Mouse (Mus musculus): ENCODE results near the gene Hadh. TPM values are rescaled to one million over a fixed set of nuclear protein-coding genes. Genes with fewer than 3 reads are reported as not detected.

Gene Hadh
- polyA plus RNA-seq, 1 experiment from 2014 or later, result 77.6 TPM

DNA sequence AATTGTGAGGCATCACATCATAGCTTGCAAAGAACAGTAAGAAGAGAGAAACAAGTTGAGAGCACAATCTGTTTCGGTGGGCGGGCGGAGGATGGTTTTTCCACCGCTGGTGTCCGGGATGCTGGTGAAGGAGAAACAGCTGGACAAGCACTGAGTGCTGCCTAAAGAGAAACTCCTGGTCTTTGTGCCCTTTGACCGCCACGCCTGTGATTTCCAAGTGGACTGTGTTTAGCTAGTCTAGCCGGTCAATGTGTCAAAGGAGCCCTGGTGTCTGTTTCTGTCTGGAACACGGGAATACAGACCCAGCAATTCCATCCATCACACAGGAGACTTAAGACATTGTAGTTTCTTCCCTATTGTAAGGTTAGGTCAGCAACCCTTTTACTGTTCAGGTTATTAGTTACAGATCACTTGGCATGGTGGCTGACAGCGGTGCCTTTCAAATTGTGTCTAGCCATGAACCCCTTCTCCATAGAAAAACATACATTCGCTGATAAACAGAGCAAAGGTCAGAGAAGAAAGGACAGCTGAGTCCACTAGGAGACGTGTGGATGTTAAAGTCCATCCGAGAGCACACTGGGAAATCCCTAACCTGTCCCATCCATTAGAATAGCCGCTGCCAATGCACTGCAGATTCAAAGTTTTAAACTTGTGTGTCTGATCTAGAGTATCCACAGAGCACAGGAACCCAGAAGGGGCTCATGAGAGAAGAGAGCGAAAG is 8.0 kb downstream of the Hadh start:
- H3K9me3 ChIP-seq (ENCODE audit: control insufficient read depth, low read length), result no peaks in the 10 kb centered on the region
- no peak overlapping the region for H3K27ac ChIP-seq (ENCODE audit: low read depth, low read length)
- no peaks in the 10 kb centered on the region; the same call in 1 of the 2 replicates for H3K4me1 ChIP-seq (ENCODE audit: control insufficient read depth, insufficient read depth, low read length)
- H3K4me3 ChIP-seq (ENCODE audit: low read depth, low read length), result no peak overlapping the region
- DNase-seq (ENCODE audit: low spot score), result no peak
- H3K27me3 ChIP-seq (ENCODE audit: control insufficient read depth, insufficient read depth, low read length), result no peaks in the 10 kb centered on the region
- ATAC-seq (ENCODE audit: insufficient read depth, low FRiP score, low TSS enrichment), result no peak
- 43% methylated on average over 15 of the region's 15 CpGs for WGBS
- no peak overlapping the region for H3K4me2 ChIP-seq (ENCODE audit: low read depth)
- no peak overlapping the region for H3K9ac ChIP-seq (ENCODE audit: low read length)
- H3K36me3 ChIP-seq (ENCODE audit: control insufficient read depth, insufficient read depth, low read length), result no peaks in the 10 kb centered on the region

DNA sequence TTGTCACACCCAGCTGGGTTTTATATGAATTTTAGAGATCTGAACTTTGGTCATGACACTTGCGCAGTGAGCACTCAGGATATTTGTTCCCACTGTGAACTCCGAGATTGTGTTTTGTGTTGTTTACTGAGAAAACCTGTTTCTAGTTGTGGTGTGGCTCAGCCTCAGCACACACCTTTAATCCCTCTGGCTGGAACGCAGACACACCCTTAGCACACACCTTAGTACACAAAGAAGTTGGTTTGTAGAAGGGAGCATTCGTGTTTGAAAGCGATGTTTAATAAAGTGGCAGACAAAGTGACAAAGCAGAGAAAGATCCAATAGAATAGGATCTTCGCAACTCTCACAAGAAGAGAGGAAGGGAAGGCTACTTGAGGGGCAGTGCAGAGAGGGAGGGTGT is 11.5 kb downstream of the Hadh start:
- ATAC-seq (ENCODE audit: insufficient read depth, low FRiP score, low TSS enrichment), result no peak

DNA sequence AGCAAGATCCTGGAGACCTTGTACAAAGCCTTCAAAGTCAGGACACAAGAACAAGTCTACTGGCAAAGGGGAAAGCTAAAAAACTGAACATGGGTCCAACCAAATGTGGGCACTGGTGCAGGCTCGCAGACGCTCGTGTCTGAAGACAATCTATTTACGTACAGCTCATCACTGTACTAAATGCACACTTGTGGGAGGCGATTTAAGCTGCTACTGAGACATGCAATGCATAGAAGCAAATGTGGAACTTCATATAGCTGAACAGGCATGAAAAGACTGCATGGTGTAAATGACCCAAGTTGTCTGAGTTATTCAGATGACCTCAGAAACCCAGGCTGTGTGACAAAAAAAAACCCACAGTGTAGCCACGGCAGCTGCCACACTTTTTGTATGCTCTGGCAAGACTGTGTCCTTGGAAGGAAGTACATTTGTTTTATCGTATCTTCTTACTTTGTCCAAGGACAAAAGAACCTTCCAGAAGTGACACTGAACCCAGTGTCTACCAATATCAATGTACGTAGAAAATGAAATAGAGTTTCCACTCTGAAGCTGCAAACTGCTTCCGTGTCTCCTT is 12.4 kb downstream of the Hadh start:
- Histone ChIP-seq H3K4me1 (ENCODE audit: control insufficient read depth, insufficient read depth, low read length) (no peaks in the 10 kb centered on the region; the same call in 1 of the 2 replicates), H3K36me3 (ENCODE audit: control insufficient read depth, insufficient read depth, low read length) (no peaks in the 10 kb centered on the region; the same call in 1 of the 2 replicates)
- 95% methylated on average over 9 of the region's 9 CpGs for WGBS

More for the DNA sequence above, 11.5 kb downstream of the Hadh start:
- no peaks in the 10 kb centered on the region for H3K9me3 ChIP-seq (ENCODE audit: control insufficient read depth, low read length)
- no peak overlapping the region for H3K4me2 ChIP-seq (ENCODE audit: low read depth)
- no peak overlapping the region for H3K27ac ChIP-seq (ENCODE audit: low read depth, low read length)
- DNase-seq (ENCODE audit: low spot score), result no peak
- WGBS, result 97% methylated on average over 6 of the region's 6 CpGs
- no peak overlapping the region for H3K4me3 ChIP-seq (ENCODE audit: low read depth, low read length)
- no peak overlapping the region for H3K9ac ChIP-seq (ENCODE audit: low read length)
- no peaks in the 10 kb centered on the region; the same call in 1 of the 2 replicates for H3K4me1 ChIP-seq (ENCODE audit: control insufficient read depth, insufficient read depth, low read length)
- no peaks in the 10 kb centered on the region; the same call in 1 of the 2 replicates for H3K36me3 ChIP-seq (ENCODE audit: control insufficient read depth, insufficient read depth, low read length)
- no peaks in the 10 kb centered on the region for H3K27me3 ChIP-seq (ENCODE audit: control insufficient read depth, insufficient read depth, low read length)

DNA sequence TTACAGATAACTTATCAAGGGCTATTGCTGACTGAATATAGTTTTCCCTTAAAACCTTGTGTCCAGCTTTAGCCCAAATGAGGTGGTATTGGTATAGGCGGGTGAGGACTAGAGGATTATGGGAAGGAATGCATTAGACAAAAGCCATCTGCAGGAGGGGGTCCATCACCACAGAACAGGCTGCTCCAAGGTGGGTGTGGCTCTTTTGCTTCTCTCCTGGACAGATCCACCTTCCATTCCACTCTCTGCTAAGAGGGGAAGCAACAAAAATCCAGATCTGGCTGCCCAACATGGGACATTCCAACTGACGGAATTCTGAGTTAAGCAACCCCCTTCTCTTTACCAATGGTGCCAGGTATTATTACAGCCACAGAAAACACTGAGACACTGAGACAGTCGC is 13.0 kb downstream of the Hadh start:
- Histone ChIP-seq H3K27me3 (ENCODE audit: control insufficient read depth, insufficient read depth, low read length) (no peaks in the 10 kb centered on the region), H3K9ac (ENCODE audit: low read length) (no peak overlapping the region), H3K4me2 (ENCODE audit: low read depth) (no peak overlapping the region), H3K36me3 (ENCODE audit: control insufficient read depth, insufficient read depth, low read length) (no peaks in the 10 kb centered on the region; the same call in 1 of the 2 replicates), H3K4me1 (ENCODE audit: control insufficient read depth, insufficient read depth, low read length) (no peaks in the 10 kb centered on the region), H3K4me3 (ENCODE audit: low read depth, low read length) (no peak overlapping the region), H3K9me3 (ENCODE audit: control insufficient read depth, low read length) (no peaks in the 10 kb centered on the region), H3K27ac (ENCODE audit: low read depth, low read length) (no peak overlapping the region)
- ATAC-seq (ENCODE audit: insufficient read depth, low FRiP score, low TSS enrichment), result no peak
- WGBS, result 93% methylated on average over 3 of the region's 3 CpGs
- DNase-seq (ENCODE audit: low spot score), result no peak

More for the DNA sequence above, 12.4 kb downstream of the Hadh start:
- ATAC-seq (ENCODE audit: insufficient read depth, low FRiP score, low TSS enrichment), result no peak
- H3K4me2 ChIP-seq (ENCODE audit: low read depth), result no peak overlapping the region
- H3K9me3 ChIP-seq (ENCODE audit: control insufficient read depth, low read length), result no peaks in the 10 kb centered on the region
- no peak overlapping the region for H3K9ac ChIP-seq (ENCODE audit: low read length)
- no peak for DNase-seq (ENCODE audit: low spot score)
- no peak overlapping the region for H3K27ac ChIP-seq (ENCODE audit: low read depth, low read length)
- H3K27me3 ChIP-seq (ENCODE audit: control insufficient read depth, insufficient read depth, low read length), result no peaks in the 10 kb centered on the region
- H3K4me3 ChIP-seq (ENCODE audit: low read depth, low read length), result no peak overlapping the region

DNA sequence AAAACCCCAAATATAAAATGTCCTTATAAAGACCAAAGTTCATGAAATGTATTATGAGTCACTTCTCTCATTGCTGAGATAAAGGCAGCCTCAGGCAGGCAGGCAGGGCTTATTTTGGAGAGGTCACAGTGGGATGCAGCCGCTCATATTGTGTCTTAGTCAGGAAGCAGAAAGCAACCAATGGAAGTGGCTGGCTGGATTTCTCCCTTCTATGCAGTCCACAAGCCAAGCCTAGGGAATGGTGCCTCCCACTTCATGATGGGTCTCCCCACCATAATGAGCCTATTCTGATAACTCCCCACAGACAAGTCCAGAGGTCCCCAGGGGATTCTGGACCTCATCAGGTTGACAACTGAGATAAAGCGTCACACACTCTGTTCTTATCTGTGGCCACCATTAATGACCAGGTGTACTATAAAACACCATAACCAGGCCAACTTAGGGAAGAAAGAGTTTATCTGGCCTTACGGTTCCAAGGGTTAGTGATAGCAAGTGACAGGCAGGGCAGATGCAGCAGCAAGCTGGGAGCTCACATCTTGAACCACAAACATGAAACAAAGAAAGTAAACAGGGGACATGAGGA is 16.4 kb downstream of the Hadh start:
- ATAC-seq (ENCODE audit: insufficient read depth, low FRiP score, low TSS enrichment), result no peak
- no peak overlapping the region for H3K9ac ChIP-seq (ENCODE audit: low read length)
- H3K4me1 ChIP-seq (ENCODE audit: control insufficient read depth, insufficient read depth, low read length), result no peaks in the 10 kb centered on the region
- no peaks in the 10 kb centered on the region; the same call in 1 of the 2 replicates for H3K36me3 ChIP-seq (ENCODE audit: control insufficient read depth, insufficient read depth, low read length)
- no peak for DNase-seq (ENCODE audit: low spot score)
- no peaks in the 10 kb centered on the region for H3K9me3 ChIP-seq (ENCODE audit: control insufficient read depth, low read length)
- 88% methylated on average over 3 of the region's 3 CpGs for WGBS
- no peak overlapping the region for H3K4me2 ChIP-seq (ENCODE audit: low read depth)
- H3K27me3 ChIP-seq (ENCODE audit: control insufficient read depth, insufficient read depth, low read length), result no peaks in the 10 kb centered on the region
- H3K4me3 ChIP-seq (ENCODE audit: low read depth, low read length), result no peak overlapping the region
- no peak overlapping the region for H3K27ac ChIP-seq (ENCODE audit: low read depth, low read length)

DNA sequence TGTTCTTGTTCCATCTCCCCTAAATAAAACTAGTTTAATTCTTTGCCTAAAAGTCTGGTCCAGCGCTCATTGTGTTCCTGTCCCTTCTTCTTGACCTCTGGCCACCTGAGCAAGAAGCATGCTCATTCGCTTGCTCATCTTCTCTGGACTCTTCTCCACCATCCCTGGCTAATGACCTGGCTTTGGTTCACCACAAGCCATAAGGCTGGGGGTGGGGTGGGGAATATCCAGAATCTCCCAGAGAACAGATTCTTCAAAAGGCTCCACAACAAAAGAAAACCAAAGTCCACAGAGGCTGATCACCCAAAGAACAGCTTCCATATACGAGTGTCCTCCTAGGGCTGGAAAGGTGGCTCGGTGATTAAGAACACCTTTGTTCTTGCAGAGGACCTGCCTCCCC is 16.9 kb downstream of the Hadh start:
- no peak overlapping the region for H3K9ac ChIP-seq (ENCODE audit: low read length)
- no peaks in the 10 kb centered on the region; the same call in 1 of the 2 replicates for H3K36me3 ChIP-seq (ENCODE audit: control insufficient read depth, insufficient read depth, low read length)
- H3K27me3 ChIP-seq (ENCODE audit: control insufficient read depth, insufficient read depth, low read length), result no peaks in the 10 kb centered on the region
- WGBS, result 98% methylated on average over 4 of the region's 4 CpGs
- DNase-seq (ENCODE audit: low spot score), result no peak
- no peak for ATAC-seq (ENCODE audit: insufficient read depth, low FRiP score, low TSS enrichment)
- H3K27ac ChIP-seq (ENCODE audit: low read depth, low read length), result no peak overlapping the region
- no peaks in the 10 kb centered on the region for H3K4me1 ChIP-seq (ENCODE audit: control insufficient read depth, insufficient read depth, low read length)
- no peaks in the 10 kb centered on the region for H3K9me3 ChIP-seq (ENCODE audit: control insufficient read depth, low read length)
- no peak overlapping the region for H3K4me3 ChIP-seq (ENCODE audit: low read depth, low read length)
- H3K4me2 ChIP-seq (ENCODE audit: low read depth), result no peak overlapping the region

DNA sequence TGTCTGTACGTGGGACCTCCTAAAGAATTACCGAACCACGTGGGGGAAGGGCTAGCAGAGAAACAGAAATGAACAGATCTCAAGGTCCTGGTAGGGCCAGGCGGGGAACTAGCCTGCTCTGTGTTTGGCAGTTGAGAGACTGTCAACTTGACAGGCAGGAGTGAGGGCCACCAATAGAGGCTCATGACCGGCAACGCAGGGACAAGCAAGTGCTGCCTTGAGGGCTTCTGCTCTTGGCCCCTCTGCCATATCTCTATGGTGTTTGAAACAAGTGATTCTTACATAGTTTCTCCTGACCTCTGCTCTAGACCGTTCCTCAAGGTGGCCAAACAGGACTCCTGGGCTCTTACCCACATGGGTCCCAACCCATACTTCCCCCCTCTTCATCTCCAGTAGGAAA is 20.3 kb downstream of the Hadh start:
- Histone ChIP-seq H3K4me3 (ENCODE audit: low read depth, low read length) (no peak overlapping the region), H3K27ac (ENCODE audit: low read depth, low read length) (no peak overlapping the region), H3K4me2 (ENCODE audit: low read depth) (no peak overlapping the region), H3K27me3 (ENCODE audit: control insufficient read depth, insufficient read depth, low read length) (no peaks in the 10 kb centered on the region), H3K9me3 (ENCODE audit: control insufficient read depth, low read length) (no peaks in the 10 kb centered on the region), H3K4me1 (ENCODE audit: control insufficient read depth, insufficient read depth, low read length) (no peaks in the 10 kb centered on the region), H3K36me3 (ENCODE audit: control insufficient read depth, insufficient read depth, low read length) (no peaks in the 10 kb centered on the region; the same call in 1 of the 2 replicates), H3K9ac (ENCODE audit: low read length) (no peak overlapping the region)
- DNase-seq (ENCODE audit: low spot score) (no peak), ATAC-seq (ENCODE audit: insufficient read depth, low FRiP score, low TSS enrichment) (no peak)
- WGBS, result 92% methylated on average over 7 of the region's 7 CpGs

DNA sequence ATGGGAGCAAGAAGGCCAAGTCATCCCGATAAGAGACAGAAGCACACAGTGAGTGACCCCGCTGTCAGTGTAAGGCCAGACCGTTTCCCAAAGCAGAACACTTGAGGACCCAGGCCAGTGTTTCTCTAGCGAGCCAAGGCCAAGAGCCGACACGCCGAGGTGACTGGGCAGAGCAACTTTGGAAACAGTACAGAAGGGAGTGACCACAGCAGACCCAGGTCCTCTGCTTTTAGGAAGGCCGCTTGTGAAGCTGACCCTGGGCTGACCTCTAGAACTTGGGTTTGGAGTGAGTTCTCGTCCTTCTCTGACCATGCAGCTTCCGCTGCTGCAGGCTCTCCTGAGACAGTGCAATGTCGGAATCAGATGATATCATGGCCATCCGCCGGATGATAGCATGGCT is 20.9 kb downstream of the Hadh start:
- no peaks in the 10 kb centered on the region for H3K27me3 ChIP-seq (ENCODE audit: control insufficient read depth, insufficient read depth, low read length)
- H3K9ac ChIP-seq (ENCODE audit: low read length), result no peak overlapping the region
- whole genome bisulfite sequencing, result 89% methylated on average over 13 of the region's 13 CpGs
- no peak for ATAC-seq (ENCODE audit: insufficient read depth, low FRiP score, low TSS enrichment)
- no peak for DNase-seq (ENCODE audit: low spot score)
- H3K9me3 ChIP-seq (ENCODE audit: control insufficient read depth, low read length), result no peaks in the 10 kb centered on the region
- no peaks in the 10 kb centered on the region; the same call in 1 of the 2 replicates for H3K36me3 ChIP-seq (ENCODE audit: control insufficient read depth, insufficient read depth, low read length)
- H3K4me1 ChIP-seq (ENCODE audit: control insufficient read depth, insufficient read depth, low read length), result no peaks in the 10 kb centered on the region
- H3K4me2 ChIP-seq (ENCODE audit: low read depth), result no peak overlapping the region
- H3K4me3 ChIP-seq (ENCODE audit: low read depth, low read length), result no peak overlapping the region
- H3K27ac ChIP-seq (ENCODE audit: low read depth, low read length), result no peak overlapping the region
